Mouse (Mus musculus) frontal cortex, postnatal 25 days (tissue): ENCODE measurements around the gene Fam107b.
"Not testable (repeated sequence)": the region's sequence is repeated elsewhere in the genome, so short reads cannot be mapped to it uniquely, and the experiment has no call there.

ENCODE experiments used
- DNase-seq, 2 experiments: peaks; one replicate each; pipeline ENCODE4 v3.0.0; 2022; ENCODE audit warnings: low spot score in 2 of 2

Gene Fam107b

DNA sequence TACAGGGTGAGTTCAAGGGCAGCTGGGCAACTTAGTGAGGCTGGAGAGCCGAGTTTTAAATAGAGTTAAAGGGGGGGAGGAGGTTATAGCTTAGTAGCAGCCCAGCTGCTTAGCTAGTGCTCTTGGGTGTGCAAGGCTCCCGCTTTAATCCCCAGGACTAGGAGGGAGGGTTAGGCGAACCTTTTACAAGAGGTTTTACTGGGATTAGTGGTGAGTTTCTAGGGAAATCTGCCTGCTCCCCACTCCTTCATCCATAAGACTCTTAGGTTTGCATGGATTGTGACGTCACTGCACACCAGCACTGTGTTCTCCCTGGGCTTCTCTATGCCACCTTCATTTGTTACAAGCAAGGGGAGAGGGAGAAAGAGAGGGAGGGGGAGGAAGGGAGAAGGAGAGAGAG lies 88.6 kb downstream of the Fam107b start:
- DNase-seq: no peak

DNA sequence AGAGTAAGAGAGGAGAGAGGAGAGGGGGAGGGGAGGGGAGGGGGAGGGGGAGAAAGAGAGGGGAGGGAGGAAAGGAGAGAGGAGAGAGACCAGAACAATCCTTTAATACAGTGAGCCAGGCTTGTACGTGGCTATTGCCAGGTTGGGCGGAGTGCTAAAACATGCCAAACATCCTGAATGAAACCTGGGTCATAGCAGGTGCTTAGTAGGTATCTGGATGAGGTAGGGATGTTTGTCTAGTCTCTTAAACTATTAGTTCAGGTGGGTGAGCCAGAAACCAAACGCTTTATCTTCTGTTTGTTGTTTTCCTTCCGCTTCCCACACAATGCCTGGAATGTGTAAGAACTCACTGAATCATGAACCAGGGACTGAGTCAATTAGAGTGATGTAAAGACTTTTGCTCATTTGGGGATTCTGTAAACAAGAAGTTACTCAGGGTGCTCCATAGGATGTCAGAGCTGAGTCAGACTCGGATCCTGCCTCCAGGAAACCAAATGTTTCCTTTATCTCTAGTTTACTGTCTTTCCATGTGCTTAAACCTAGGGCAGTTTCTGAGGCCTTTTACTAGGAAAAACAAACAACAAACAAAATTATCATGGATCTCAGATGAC lies 89.1 kb downstream of the Fam107b start:
- DNase-seq: no peak

DNA sequence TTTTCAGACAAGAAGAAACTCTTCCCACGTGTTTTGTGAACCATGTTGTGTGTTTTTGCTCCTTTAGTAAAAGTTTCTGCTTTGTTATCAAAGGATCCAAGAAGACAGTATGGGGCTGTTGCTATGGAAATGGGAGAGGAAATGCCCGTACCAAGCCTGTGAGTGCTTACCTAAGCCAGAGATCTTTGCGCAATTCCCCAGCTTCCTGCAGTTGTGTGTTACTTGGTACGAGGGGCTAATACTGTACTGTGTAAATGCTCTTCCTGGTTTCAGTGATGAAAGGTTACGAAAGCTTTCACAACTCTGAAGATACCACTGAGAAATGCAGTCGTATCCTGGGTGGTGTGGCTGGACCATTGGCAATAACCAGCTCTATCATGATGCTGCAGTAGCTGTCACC lies 93.8 kb downstream of the Fam107b start:
- DNase-seq: no peak

DNA sequence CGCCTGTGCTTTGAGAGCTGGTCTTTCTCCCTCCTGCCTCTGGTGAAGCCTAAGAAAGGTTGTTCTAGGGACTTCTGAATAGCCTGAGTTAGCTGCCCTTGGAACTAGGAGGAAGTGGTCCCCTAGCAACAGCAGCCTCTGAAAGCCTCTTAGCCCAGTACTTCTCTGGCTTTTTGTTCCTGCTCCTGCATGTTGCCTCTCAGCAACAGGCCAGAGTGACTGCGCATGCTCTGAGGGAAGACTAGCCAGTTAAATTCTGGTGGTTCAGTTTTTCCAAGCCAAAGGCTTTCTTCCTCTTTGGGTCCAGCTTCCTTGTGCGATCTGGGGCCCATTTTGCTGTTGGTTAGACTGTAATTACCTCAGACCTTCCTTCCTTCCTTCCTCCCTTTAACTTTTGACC lies 98.4 kb downstream of the Fam107b start:
- peak in 1 of 2 experiments; percentile 22 for DNase-seq

DNA sequence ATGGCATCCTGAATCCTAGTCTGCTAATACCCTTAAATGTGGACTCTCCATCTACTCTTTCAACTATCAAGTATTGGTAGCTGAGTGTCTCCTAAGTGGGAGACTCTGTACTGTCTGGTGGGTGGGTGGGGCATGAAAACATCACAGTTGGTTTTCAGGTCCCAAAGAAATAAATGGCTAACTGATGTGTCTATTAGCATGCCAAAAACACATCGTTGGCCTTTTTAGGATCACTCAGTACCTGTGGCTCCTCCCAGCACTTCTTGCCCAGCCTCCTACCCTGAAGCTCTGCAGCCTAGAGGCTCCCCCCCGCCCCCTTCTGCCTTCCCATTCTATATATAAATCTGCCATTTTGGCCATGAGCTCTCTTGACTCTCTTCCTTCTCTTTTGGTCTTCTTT lies 99.4 kb downstream of the Fam107b start:
- DNase-seq: no peak

DNA sequence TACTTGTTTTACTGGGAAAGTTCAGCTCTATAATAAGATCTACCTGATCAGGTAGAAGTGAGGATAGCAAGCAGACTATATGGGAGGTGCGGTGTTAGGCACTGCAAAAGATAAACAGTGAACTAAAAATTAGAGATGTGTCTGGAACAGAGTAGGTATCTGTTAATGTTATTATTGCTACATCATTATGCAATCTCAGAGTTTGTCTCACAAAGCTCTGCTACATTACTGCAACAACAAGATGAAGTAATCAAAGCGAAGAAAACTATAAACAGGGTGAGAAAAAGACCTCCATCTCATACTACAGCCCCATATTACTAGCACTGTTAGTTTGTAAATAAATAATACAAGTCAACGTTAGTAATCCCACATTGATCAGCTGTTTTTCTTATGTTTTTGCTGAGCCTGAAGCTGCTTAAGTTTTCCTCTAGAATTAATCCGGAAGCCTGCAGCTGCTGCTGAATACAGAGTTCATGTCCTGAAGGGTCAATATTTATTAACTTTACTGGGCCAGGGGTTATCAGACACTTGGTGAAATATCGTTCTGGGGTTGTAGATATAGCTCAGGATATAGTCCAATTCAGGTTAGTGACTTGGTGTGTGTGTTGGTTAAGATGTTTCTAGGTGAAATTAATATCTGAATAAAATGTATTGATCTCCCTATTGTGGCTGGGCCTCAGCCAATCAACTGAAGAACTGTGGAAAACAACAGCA lies 102.5 kb downstream of the Fam107b start:
- DNase-seq: no peak

DNA sequence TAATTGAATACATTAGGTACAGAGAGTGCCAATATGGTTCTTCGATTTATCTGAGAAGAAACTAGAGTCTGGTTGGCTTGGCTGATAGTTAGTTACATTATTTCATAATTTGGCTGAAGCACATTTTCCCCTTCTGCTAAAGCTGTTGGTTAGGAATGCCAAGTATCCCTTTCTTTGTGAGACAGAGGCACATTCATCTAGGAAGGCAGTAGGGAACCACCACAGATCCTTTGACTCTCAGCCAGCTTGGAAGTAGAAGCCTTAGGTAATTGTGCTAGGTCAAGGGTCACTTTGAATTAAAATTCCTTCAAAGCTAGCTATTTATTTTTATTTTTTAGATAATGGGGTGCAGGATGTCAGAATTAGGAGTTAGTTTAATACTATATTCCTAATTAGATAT lies 105.2 kb downstream of the Fam107b start:
- no peak for DNase-seq

DNA sequence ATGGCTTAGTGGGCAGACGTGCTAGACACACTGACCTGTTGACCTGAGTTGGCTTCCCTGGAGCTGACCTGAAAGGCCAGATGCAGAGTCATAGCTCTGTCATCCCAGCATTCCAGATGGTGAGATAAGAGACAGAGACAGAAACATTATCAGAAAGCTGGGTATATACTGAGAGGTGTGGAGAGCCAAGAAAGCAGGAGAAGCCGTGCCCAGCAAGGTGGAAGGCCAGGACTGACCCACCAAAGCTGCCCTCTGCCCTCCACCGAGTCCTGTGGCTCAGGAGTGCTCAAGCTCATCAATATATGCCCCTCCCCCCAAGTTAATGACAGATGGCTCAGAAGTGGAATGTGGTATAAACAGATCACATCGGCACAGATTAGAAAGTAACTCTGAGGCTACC lies 112.4 kb downstream of the Fam107b start:
- DNase-seq: no peak

DNA sequence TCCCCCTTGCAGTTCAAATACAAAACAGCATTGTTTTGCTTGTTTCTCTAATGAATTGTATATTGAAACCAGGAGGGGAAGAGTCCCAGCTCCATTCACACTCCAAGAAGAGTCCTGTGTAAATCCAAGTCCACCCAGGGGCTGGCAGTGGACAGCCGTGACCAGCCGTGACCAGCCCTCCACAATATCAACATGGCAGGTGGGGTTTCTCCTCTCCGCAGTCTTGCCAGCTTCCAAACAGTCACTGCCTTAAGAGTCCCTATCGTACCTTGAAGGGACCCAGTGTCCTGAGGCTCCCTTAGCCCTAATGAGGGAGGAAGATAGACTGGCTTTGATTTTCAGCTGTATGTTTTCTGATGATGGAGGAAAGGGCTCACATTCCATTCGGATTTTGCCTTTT lies 113.1 kb downstream of the Fam107b start:
- no peak for DNase-seq

DNA sequence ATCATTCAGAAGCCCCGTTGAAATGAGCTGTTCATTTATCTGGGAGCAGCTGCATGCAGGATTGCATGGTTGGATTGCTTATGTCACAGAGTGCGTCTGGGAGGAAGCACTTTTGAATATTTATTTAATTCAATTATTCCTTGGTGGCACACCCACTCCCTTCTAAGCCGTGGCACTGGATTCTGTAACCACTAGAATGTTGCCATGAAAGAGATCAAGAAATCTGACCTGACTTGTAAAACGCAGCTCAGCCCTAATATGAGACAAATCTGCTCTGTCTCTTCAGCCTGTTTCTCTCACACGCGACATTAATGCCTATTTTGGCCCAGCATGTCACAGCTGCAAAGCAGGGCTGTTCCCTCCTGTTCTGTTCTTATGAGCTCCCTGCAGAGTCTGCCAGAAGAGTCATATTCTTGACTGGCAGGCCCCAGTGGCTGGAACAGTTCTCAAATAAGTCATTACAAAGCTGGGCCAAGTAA lies 113.5 kb downstream of the Fam107b start:
- no peak for DNase-seq

DNA sequence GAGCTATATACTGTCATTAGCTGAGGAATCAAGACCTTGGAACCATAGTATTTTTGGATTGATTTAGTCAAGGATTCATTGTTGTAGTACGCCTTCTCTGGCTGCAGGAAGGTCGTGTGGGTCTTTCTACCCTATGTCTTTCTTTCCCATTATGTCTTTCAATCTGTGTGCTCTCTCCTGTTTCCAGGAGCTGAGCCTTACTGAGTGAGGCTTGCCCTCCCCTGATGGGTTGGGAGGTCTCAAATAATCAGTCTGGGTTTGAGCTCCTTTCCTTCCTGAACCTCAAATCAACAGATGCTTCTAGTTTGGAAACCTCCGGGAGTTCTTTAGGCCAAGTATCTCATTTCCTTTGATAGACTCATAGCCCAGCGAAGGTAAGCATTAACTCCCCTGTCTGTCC lies 119.9 kb downstream of the Fam107b start:
- DNase-seq: no peak

DNA sequence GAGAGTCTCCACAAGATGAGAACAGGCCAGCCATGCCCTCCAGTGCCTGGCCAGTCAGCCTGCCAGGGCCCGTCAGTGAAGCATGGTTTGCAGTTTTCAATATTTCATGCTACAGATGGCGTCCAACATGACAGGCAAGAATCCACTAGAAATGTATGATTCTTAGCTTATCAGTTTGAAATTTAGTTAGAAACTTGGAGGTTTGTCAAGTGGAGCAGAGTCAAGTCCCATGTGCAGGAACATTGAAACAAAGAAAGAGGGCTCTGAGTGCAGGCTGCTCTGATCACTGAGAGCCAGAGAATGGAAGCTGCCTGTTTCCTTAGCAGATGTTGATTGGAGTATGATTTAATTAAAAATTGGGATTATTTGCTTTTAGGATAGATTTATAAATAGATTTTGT lies 122.5 kb downstream of the Fam107b start:
- DNase-seq: no peak

DNA sequence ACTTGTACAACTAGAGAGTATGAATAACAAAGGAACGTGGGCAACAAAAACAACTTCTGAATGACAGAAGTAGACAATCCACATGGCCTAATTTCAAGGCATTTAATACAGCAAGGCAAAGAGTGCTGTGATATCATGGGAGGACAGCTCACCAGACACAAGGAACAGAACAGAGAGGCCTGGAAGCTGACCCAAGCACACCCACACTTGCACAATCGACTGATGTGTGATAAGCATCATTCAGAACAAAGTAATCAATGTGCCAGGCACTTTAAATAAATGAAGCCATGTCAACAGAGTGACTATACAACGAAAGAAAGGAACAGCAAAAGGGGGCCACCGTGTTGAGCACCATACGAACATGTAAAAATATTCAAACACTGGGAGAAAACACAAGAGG lies 125.6 kb downstream of the Fam107b start:
- DNase-seq: no peak

DNA sequence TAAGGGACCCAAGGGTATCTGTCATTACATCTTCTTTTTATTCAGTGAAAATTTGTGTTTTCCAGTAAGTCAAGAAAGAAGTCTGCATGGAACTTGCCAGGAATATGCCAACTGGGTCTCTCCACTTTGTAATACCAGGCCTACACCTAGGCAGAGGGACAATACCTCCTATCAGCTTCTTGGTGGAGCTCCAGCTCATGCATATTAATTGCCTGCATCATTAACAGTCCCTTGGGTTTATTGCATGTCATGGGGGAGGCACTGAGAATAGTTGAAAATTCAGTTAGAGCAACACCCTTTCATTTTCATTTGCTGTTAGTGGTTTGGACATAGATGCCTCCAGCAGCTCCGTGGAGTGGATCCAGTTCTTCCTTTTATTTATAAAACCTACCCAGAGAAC lies 130.1 kb downstream of the Fam107b start:
- DNase-seq: no peak

DNA sequence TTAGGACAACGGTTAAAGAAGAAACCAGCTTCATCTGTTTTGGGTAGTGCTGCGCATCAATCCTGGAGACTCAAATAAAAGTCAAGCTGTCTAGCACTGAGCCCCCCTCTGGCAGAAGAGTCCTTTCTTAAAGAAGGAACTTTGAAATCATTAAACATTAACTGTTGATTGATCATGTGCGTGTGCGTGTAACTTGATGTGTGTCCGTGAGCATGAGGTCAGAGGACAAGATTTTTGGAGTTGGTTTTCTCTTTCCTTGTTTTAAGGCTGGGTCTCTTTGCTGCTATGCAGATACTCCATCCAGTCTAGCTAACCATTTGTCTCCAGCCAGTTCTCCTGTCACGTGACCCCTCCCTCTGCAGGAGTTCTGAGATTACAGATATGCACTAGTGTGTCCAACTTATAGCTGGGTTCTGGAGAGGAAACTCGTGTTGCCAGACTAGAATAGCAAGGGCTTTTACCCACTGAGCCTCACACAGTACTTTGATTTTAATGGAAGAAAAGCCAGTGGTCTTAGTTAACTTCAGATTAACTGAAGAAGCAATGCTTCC lies 132.4 kb downstream of the Fam107b start:
- no peak for DNase-seq

DNA sequence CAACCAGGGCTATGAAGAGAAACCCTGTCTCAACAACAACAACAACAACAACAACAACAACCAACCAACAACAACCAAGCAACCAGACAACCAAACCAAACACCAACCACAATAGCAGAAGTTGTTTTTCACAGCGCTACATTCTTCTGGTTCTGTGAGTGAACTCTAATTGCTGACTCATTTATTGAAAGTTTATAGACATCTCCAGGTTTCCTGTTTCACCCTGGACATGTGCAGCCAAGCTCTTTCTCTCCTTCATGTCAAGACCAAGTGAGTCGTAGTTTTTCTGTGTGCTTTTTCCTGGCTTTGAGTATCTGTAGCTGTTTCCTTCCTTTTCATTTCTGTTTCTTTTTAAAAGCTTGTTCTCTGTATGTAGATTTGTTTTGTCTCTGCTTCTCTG lies 133.5 kb downstream of the Fam107b start:
- DNase-seq: no peak

DNA sequence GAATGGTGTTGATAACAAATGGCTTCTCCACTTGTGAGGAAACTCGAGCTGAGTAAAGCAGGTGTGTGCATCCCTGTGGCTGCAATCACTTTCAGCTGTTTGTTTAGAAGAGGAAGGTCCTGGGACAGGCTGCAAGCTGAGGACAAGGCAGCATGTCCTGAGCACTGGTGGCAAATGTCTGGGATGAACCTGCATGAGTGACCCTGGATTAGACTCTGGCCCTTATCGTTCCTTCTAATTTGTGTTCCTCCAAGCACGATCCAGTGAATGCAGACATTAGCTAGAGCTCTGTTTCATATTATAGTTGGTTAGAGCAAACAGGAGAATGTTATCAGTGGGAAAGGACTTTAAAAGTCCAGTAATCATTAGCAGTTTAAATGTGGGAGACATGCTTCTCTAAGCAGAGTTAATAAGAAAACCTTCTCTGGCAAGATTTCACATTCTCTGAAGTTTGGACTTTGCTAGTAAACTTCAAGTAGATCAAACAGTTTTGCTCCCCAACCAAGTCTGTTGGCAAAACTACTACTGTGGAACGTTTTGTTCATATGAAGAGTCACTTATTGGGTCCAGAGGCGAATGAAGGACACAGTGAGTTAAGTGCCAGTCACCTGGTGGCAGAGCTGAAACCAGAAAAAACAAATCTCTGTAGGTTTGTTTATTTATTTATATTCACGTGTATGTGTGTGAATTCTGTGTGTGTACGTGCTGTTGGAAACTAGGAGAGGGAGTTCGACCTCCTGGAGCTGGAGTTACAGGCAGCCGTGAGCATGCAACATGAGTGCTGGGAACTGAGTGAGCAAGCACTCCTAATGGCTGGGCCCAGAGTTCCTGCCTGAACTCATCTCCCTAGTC lies 134.2 kb downstream of the Fam107b start:
- DNase-seq: no peak

DNA sequence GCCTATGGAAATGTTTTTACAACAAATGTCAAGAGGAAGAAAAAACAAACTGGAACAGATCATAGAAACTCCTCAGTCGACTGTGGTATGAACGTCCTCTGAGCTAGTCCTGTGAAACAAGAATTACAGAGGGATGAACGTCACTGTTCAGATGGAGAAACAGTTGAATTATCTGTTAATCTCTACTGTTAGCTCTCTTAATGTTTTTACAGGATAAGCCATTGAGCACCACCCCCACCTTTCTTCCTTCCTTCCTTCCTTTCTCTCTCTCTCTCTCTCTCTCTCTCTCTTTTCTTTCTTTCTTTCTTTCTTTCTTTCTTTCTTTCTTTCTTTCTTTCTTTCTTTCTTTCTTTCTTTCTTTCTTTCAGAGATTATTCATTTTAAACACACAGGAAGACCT lies 135.0 kb downstream of the Fam107b start:
- DNase-seq: not testable (repeated sequence)

DNA sequence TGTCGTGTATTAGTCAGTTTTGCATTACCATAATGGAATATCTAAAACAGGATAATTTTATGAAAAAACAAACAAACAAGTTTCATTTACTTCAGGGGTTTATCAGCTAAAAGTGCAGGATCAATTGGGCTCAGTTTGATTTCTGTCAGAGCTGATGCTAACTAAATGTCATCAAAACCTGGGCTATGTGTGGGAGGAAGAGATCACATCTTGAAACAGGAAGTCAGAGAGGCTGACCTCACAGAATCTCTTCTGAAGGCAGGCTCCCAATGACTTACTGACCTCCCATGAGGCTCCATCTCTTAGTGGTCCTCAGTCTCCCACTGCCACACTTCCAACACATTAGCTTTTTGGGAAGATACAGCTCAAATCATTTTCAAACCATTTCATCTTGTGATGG lies 136.9 kb downstream of the Fam107b start:
- no peak for DNase-seq

DNA sequence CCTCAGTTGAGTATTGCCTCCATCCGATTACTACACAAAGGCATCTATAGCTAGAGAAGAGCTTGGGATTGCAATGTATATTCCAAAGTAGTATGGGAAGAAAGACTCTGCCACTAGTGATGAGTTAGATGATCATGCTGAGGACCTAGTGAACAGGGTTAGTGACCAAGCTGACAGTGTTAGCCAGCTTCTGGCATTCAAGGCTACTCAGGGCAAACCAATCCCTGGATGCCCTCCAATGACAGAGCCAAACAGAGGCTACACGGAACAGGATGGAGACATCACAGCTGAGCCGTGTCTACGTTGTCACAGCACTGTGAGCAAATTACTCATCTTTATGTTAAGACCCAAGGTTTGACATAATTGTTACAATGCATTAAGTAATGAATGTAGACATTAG lies 138.3 kb downstream of the Fam107b start:
- DNase-seq: no peak

DNA sequence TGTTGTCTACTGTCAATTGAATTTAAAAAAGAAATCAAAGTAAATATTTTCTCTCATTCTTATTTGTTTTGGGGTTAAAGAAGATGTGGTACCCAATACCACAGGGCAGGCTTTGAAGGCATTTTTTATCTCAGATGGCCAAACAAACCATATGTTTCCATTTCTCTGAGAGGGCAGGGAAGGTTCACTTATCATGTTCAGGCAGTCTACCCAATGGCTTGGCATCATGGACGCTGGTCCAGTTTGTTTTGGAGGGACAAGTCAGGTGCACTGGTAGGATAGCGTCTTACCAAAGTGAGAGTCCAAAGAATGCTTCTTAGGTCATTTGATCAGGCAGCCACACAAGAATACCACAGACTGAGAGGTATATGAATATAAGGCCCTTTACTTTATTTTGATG lies 139.6 kb downstream of the Fam107b start:
- no peak for DNase-seq

DNA sequence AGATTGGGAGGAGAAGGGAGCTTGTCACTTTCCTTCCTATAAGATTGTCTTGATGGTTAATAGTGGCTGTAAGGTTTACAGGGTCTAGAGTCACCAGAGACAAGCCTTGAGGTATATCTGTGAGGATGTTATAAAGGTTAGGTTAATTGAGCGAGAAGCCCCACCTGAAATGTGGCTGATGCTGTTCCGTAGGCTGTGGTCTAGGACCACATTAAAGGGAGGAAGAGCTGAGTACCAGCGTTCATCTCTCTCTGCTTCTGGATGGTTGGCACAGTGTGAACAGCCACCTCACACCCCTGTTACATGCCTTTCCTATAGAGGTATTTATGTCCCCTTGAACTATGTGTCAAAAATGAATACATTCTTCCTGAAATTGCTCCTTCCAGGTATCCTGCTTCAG lies 140.2 kb downstream of the Fam107b start:
- DNase-seq: no peak
